Mouse (Mus musculus): ENCODE measurements at regions not wholly inside any gene's neighbourhood (a gene's known extent, or its start where the extent isn't known, plus 50 kb on each side); places are given as distances from the start of the nearest gene placed in this dataset.

GRCm38 (mm10) chr13:111996910-111997309 lies 188.1 kb upstream of the Map3k1 start:
- TF ChIP-seq CTCF (IDR thresholded peaks at IDR 0.05; ENCODE audit: insufficient read depth, low read depth, low read length) (no peak), POLR2A (IDR thresholded peaks at IDR 0.05; ENCODE audit: insufficient read depth, low read depth, low read length) (no peak)

All from olfactory bulb, adult 2 months (tissue).